Mouse (Mus musculus): ENCODE results near the gene Trpc1.

- TF ChIP-seq CTCF (IDR thresholded peaks at IDR 0.05; ENCODE audit: control insufficient read depth, insufficient read depth, insufficient replicate concordance, low read depth, low read length): no peak
- no peak for TF ChIP-seq POLR2A (IDR thresholded peaks at IDR 0.05; ENCODE audit: control insufficient read depth, low read depth, low read length)
Measured at GRCm38 (mm10) chr9:95675064-95675699, 75.0 kb downstream of the Trpc1 start.

Measured in testis, adult 2 months (tissue).